Mouse (Mus musculus): ENCODE measurements at regions not wholly inside any gene's neighbourhood (a gene's known extent, or its start where the extent isn't known, plus 50 kb on each side); places are given as distances from the start of the nearest gene placed in this dataset.

- Histone ChIP-seq H3K4me1 (replicated peaks; ENCODE audit: low read depth, low read length) (no peaks in the 10 kb centered on the region), H3K27me3 (ENCODE audit: insufficient read depth, low read length) (peaks cover 11% of the 10 kb centered on the region), H3K36me3 (ENCODE audit: insufficient read depth, low read length) (no peaks in the 10 kb centered on the region), H3K4me3 (replicated peaks; ENCODE audit: low read length) (no peak overlapping the region), H3K9me3 (ENCODE audit: low read length) (peaks cover 22% of the 10 kb centered on the region)
- TF ChIP-seq NANOG (IDR thresholded peaks at IDR 0.05; ENCODE audit: borderline replicate concordance, low read length) = no peak
- no peak for TF ChIP-seq CTCF (conservative IDR thresholded peaks at IDR 0.05; ENCODE audit: low read length)
- no peak for TF ChIP-seq POU5F1 (IDR thresholded peaks at IDR 0.05; ENCODE audit: borderline replicate concordance, low read length)
These were observed 153.3 kb upstream of the Irx3 start for GRCm38 (mm10) chr8:91955170-91955569.

- Histone ChIP-seq H3K4me1 (replicated peaks; ENCODE audit: low read depth, low read length) (0 out of 2 replicates have a peak, but pooled peaks cover 8% of the 10 kb centered on the region), H3K36me3 (ENCODE audit: insufficient read depth, low read length) (no peaks in the 10 kb centered on the region), H3K4me3 (replicated peaks; ENCODE audit: low read length) (no peak overlapping the region), H3K27me3 (ENCODE audit: insufficient read depth, low read length) (peaks cover 18% of the 10 kb centered on the region), H3K9me3 (ENCODE audit: low read length) (peaks cover 22% of the 10 kb centered on the region)
- no peak for TF ChIP-seq NANOG (IDR thresholded peaks at IDR 0.05; ENCODE audit: borderline replicate concordance, low read length)
- TF ChIP-seq CTCF (conservative IDR thresholded peaks at IDR 0.05; ENCODE audit: low read length) = no peak
- no peak for TF ChIP-seq POU5F1 (IDR thresholded peaks at IDR 0.05; ENCODE audit: borderline replicate concordance, low read length)
These were observed 151.1 kb upstream of the Irx3 start for GRCm38 (mm10) chr8:91952981-91953380.

GRCm38 (mm10) chr8:91949110-91949509 lies 147.2 kb upstream of the Irx3 start:
- no peak for TF ChIP-seq CTCF (conservative IDR thresholded peaks at IDR 0.05; ENCODE audit: low read length)
- no peak for TF ChIP-seq NANOG (IDR thresholded peaks at IDR 0.05; ENCODE audit: borderline replicate concordance, low read length)
- no peak for TF ChIP-seq POU5F1 (IDR thresholded peaks at IDR 0.05; ENCODE audit: borderline replicate concordance, low read length)
- Histone ChIP-seq H3K4me3 (replicated peaks; ENCODE audit: low read length) (no peak overlapping the region), H3K36me3 (ENCODE audit: insufficient read depth, low read length) (no peaks in the 10 kb centered on the region), H3K27me3 (ENCODE audit: insufficient read depth, low read length) (peaks cover 22% of the 10 kb centered on the region), H3K4me1 (replicated peaks; ENCODE audit: low read depth, low read length) (0 out of 2 replicates have a peak, but pooled peaks cover 8% of the 10 kb centered on the region), H3K9me3 (ENCODE audit: low read length) (peaks cover 11% of the 10 kb centered on the region; the same call in 1 of the 2 replicates)

GRCm38 (mm10) chr8:91948173-91948940 lies 146.5 kb upstream of the Irx3 start:
- H3K27me3 ChIP-seq (ENCODE audit: insufficient read depth, low read length) = peaks cover 24% of the 10 kb centered on the region
- no peaks in the 10 kb centered on the region for H3K36me3 ChIP-seq (ENCODE audit: insufficient read depth, low read length)
- peaks cover 4% of the 10 kb centered on the region; the same call in 1 of the 2 replicates for H3K9me3 ChIP-seq (ENCODE audit: low read length)
- TF ChIP-seq POU5F1 (IDR thresholded peaks at IDR 0.05; ENCODE audit: borderline replicate concordance, low read length) (no peak), CTCF (conservative IDR thresholded peaks at IDR 0.05; ENCODE audit: low read length) (no peak), NANOG (IDR thresholded peaks at IDR 0.05; ENCODE audit: borderline replicate concordance, low read length) (no peak)
- no peak overlapping the region for H3K4me3 ChIP-seq (replicated peaks; ENCODE audit: low read length)
- H3K4me1 ChIP-seq (replicated peaks; ENCODE audit: low read depth, low read length) = 0 out of 2 replicates have a peak, but pooled peaks cover 8% of the 10 kb centered on the region

- TF ChIP-seq POU5F1 (IDR thresholded peaks at IDR 0.05; ENCODE audit: borderline replicate concordance, low read length) = no peak
- no peak for TF ChIP-seq NANOG (IDR thresholded peaks at IDR 0.05; ENCODE audit: borderline replicate concordance, low read length)
- TF ChIP-seq CTCF (conservative IDR thresholded peaks at IDR 0.05; ENCODE audit: low read length) = no peak
These were observed 139.1 kb upstream of the Irx3 start for GRCm38 (mm10) chr8:91941005-91941404.

GRCm38 (mm10) chr8:91937227-91937626 lies 135.4 kb upstream of the Irx3 start:
- no peak overlapping the region for H3K4me3 ChIP-seq (replicated peaks; ENCODE audit: low read length)
- H3K27me3 ChIP-seq (ENCODE audit: insufficient read depth, low read length) = no peaks in the 10 kb centered on the region
- no peaks in the 10 kb centered on the region for H3K36me3 ChIP-seq (ENCODE audit: insufficient read depth, low read length)
- no peak for TF ChIP-seq NANOG (IDR thresholded peaks at IDR 0.05; ENCODE audit: borderline replicate concordance, low read length)
- no peak for TF ChIP-seq POU5F1 (IDR thresholded peaks at IDR 0.05; ENCODE audit: borderline replicate concordance, low read length)
- TF ChIP-seq CTCF (conservative IDR thresholded peaks at IDR 0.05; ENCODE audit: low read length) = no peak
- H3K4me1 ChIP-seq (replicated peaks; ENCODE audit: low read depth, low read length) = no peaks in the 10 kb centered on the region
- peaks cover 13% of the 10 kb centered on the region for H3K9me3 ChIP-seq (ENCODE audit: low read length)

More at GRCm38 (mm10) chr8:91941005-91941404, 139.1 kb upstream of the Irx3 start:
- no peaks in the 10 kb centered on the region for H3K4me1 ChIP-seq (replicated peaks; ENCODE audit: low read depth, low read length)
- H3K4me3 ChIP-seq (replicated peaks; ENCODE audit: low read length) = no peak overlapping the region
- peaks cover 11% of the 10 kb centered on the region for H3K9me3 ChIP-seq (ENCODE audit: low read length)
- H3K36me3 ChIP-seq (ENCODE audit: insufficient read depth, low read length) = no peaks in the 10 kb centered on the region
- H3K27me3 ChIP-seq (ENCODE audit: insufficient read depth, low read length) = peaks cover 13% of the 10 kb centered on the region

- no peaks in the 10 kb centered on the region for H3K36me3 ChIP-seq (ENCODE audit: insufficient read depth, low read length)
- no peak overlapping the region for H3K4me3 ChIP-seq (replicated peaks; ENCODE audit: low read length)
- H3K27me3 ChIP-seq (ENCODE audit: insufficient read depth, low read length) = peaks cover 3% of the 10 kb centered on the region; the same call in 1 of the 2 replicates
- no peaks in the 10 kb centered on the region for H3K9me3 ChIP-seq (ENCODE audit: low read length)
- peaks cover 13% of the 10 kb centered on the region for H3K4me1 ChIP-seq (replicated peaks; ENCODE audit: low read depth, low read length)
- TF ChIP-seq CTCF (conservative IDR thresholded peaks at IDR 0.05; ENCODE audit: low read length) (no peak), POU5F1 (IDR thresholded peaks at IDR 0.05; ENCODE audit: borderline replicate concordance, low read length) (no peak), NANOG (IDR thresholded peaks at IDR 0.05; ENCODE audit: borderline replicate concordance, low read length) (no peak)
These were observed 128.7 kb upstream of the Irx3 start for GRCm38 (mm10) chr8:91930520-91930919.

- H3K36me3 ChIP-seq (ENCODE audit: insufficient read depth, low read length) = no peaks in the 10 kb centered on the region
- TF ChIP-seq CTCF (conservative IDR thresholded peaks at IDR 0.05; ENCODE audit: low read length) = no peak
- TF ChIP-seq POU5F1 (IDR thresholded peaks at IDR 0.05; ENCODE audit: borderline replicate concordance, low read length) = no peak
- no peak for TF ChIP-seq NANOG (IDR thresholded peaks at IDR 0.05; ENCODE audit: borderline replicate concordance, low read length)
- no peaks in the 10 kb centered on the region; the same call in 1 of the 2 replicates for H3K27me3 ChIP-seq (ENCODE audit: insufficient read depth, low read length)
- peaks cover 37% of the 10 kb centered on the region for H3K4me1 ChIP-seq (replicated peaks; ENCODE audit: low read depth, low read length)
- no peak overlapping the region for H3K4me3 ChIP-seq (replicated peaks; ENCODE audit: low read length)
- no peaks in the 10 kb centered on the region for H3K9me3 ChIP-seq (ENCODE audit: low read length)
These were observed 124.2 kb upstream of the Irx3 start for GRCm38 (mm10) chr8:91925968-91926524.

All from E14TG2a.4 (cell line).